Mouse (Mus musculus) thymus, postnatal 4 days (tissue): Measurements from ENCODE around the gene Upb1.
"Not testable (repeated sequence)": the region's sequence is repeated elsewhere in the genome, so short reads cannot be mapped to it uniquely, and the experiment has no call there.

Source experiments
- DNase-seq: peaks from one replicate; pipeline ENCODE4 v3.0.0; 2021

Upb1 gene

DNA sequence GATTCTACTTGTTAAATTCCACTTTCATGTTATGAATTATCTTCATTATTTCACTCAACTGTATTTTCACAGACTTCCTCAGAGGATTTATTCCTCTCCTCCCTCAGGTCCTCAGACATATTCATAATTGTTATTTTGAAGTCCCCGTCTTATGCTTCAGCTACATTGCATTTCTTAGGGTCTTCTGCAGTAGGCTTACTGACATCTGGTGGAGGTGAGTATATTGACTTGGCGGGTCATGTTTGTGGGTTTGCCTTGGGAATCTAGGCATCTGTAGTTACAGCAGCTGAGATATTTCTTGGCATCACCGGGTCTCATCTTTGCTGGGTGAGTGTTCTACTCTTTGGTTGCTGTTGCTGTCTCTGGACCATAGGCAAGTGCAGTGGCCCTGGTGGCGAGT lies at the start of gene Upb1:
Gene Upb1, plus strand, starts transcription at position 158 of the 400 bp plus-strand sequence.
- no peak for DNase-seq

DNA sequence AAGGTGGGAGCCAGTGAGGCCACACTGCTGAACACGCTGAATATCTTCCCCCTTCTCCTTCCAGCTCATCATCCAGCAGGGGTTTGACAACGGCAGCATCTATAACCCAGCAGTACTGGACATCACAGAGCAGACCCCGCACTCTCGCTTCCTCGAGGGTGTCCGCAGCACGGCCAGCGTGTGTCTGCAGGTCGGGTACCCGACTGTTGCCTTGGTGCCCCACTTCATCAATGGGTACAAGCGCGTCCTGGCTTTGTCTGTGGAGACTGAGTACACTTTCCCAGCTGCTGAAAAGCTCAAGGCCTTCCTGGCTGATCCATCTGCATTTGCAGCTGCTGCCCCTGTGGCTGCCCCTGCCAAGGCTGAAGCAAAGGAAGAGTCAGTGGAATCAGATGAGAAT lies 48.4 kb upstream of the Upb1 start:
- DNase-seq: no peak

DNA sequence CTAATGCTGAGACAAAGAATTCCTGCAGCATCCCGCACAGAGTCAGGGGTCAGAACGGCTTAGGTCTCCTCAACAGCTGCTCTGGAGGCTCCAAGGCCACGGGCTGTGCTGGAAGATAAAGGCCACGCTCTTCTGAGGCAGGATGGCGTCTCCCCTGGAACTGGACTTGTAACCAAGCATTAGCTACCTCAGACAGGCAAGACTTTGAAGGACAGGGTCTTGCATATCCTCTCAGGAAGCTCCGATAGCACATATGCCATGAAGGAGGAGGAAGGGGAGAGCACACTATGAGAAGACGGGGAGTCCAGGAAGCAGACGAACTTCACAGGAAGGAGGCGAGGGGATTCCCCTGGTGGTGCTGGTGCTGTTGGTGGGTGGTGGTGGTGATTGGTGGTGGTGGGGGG lies 47.1 kb upstream of the Upb1 start:
- DNase-seq: not testable (repeated sequence)

DNA sequence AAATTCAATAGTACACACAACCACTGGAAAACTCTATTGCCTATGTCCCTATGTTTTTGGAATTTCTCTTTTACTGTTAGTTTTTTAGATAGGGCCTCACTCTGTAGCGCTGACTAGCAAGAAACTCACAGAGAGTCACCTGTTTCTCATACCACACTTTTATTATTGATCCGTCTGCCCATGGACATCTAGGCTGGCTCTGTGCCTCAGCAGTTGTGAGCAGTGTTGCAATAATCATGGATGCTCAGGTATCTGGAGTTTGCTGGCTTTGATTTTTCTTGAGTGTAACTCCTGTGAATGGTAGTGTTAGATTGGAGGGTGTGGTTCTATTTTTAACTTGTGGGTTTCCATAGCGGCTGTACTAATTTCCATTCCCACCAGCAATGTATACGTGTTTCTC lies 45.6 kb upstream of the Upb1 start:
- DNase-seq: no peak

DNA sequence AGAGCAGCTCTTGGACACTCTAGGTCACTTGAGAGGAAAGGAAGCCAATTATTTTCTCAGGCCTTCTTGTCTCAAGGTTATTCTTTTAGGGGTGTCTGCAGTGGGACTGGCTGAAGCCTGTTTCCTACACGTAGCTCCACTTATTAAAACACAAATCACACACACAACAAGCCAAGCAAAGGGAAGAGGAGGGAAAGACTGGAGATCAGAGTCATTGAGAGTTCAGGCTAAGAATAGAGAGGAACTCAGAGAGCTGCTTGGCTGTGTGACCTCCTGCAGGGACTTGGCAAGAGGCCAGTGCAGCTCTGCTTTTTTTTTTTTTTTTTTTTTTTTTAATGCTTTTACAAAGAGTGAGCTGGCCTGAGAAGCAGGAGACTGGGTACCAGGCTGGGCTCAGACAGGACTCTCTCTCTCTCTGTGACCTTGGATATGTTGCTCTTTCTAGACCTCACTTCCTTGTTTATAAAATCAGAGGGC lies 36.7 kb upstream of the Upb1 start:
- not testable (repeated sequence) for DNase-seq

DNA sequence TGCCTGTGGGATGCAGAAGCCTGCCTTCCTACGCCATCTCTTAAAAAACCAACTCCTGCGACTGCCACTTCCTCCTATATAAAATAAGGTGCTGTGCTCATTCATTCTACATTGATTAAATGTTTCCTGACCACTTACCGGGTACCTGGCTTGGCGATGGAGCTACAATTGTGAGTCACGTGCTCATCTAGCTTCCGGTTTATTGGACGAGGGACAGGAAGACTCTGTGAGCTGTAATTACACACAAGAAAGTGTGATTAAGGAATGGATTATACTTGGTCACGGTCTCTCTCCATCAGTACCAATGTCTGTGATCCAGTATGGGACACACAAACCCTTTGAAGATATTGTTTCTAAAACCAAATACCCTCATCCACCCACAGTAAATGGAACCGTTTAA lies 36.1 kb upstream of the Upb1 start:
- no peak for DNase-seq

DNA sequence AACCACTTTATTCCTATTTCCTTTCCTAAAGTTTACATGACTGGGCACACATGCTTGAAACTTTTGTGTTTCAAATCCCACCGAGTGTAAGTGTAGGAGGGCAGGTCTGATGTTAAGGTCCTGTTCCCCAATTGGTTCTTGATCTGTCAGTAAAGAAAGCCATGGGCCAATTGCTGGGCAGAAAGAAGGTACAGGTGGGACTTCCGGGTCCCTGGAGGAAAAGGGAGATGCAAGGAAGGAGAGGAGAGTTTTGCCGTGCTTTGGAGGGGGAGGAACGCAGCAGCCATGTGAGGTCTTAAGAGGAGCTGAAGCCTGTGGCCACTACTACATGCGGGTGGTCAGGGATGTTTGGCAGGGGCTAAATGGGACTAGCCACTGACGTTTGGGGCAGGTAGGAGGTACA lies 35.7 kb upstream of the Upb1 start:
- peak; percentile 18 for DNase-seq

DNA sequence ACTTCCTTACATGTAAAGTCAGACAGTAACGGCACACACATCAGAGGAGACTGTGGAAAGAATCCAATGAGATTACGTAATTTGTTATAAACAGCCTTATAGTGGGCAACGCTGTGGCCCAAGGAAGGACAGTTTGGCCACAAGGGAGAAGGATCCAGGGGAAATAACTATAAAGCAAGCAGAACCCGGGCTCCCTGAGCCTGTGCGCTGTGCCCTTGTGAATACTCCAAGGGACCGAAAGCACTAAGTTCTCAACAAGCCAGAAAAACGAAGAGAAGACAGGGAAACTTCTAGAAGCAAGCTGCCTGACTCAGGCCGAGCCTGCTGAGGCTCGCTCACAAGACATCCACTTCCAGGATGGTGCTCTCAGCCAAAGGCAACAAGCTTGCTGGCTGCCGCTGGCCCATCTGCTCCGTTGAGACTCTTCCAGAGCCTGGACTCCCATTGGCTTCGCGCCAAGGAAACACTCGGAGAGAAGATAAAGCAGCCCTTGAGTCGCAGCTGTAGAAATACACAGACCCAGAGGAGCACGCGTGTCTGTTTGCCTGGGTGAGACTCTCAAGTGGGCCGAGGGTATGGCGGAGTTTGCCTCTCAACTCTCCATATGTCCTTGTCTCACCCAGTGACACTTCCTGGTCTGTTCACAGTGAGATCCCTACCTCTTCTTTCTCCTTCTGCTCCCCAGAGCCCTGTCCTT lies 27.1 kb upstream of the Upb1 start:
- not testable (repeated sequence) for DNase-seq

DNA sequence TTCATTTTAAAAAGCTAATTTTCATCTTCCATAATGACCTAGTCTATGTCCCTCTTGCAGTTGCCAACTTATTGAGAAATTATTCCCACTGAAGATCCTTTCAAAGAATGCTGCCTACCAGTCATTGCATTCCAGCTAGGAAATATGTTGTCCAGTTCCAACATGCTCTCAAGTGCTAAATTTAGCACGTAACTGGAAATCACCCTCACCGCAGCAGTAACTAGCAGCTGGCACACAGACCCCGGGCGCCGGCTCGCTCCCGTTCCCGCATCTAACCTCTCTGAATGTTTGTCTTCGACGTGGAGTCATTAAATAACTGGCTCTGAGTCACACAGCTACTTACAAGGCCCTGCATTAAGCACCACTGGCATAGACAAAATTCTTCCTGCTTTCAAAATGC lies 22.2 kb upstream of the Upb1 start:
- no peak for DNase-seq

DNA sequence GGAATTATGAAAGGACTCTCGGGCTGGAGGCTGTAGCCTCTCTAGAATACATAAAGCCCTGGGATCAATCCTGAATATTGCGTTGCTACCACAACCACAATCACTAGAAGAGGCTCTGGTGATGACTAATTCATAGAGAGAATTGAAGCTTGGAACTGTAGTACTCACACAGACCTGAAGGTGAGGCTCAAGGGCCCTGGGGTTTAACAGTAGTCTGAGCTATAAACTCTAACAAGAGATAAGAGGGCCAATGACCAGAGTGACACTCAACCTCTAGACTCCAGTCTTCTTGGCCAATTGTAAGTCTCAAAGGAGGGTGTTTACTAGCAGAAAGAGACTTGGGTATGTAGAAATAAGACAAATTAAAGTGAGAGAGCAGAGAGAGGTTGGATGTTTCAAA lies 10.8 kb upstream of the Upb1 start:
- DNase-seq: no peak

DNA sequence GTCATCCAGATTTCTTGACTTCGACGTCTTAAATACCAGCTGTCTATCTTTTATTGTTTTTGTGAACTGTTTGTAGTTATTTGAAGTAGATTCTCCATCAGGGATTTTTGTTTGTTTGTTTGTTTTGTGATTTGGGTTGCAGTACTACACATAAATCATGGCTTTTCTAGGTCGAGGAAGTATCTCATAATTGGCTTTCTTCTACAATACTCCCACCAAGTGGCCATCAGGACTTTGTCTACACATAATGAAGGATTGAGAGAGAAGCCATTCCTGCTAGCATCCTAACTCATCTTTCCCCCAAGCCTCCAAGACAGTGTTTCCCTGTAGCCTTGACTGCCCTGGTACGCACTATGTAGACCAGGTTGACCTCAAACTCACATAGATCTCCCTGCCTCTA lies 10.1 kb upstream of the Upb1 start:
- DNase-seq: no peak

DNA sequence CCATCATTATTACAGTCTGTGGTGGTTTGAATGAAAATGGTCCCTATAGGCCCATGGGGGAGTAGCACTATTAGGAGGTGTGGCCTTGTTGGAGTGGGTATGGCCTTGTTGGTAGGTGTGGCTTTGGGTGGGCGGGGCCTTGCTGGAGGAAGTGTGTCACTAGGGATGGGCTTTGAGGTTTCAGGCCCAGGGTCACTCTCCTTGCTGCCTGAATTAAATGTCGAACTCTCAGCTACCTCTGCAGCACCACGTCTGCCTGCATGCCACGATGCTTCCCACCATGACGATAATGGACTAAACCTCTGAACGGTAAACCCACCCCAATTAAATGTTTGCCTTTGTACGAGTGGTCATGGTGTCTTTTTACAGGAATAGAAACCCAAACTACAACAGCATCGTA lies 6.1 kb upstream of the Upb1 start:
- no peak for DNase-seq

DNA sequence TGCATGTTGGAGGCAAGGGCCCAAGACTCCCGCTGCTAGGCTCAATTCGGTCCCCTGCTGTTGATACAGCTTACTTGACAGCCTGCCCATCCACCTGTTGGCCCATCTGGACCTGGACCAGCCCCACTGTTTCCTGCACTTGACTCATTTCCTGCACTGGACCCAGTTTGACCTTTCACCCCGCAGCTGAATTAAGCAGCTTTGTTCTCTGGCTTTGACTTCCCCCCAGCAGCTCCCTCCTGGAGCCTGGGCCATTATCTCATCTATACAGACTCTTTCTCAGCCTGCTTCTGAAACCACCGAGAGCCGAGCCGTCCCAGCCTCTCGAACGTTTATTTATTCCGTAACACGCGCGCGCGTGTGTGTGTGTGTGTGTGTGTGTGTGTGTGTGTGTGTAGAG lies 3.9 kb upstream of the Upb1 start:
- no peak for DNase-seq

DNA sequence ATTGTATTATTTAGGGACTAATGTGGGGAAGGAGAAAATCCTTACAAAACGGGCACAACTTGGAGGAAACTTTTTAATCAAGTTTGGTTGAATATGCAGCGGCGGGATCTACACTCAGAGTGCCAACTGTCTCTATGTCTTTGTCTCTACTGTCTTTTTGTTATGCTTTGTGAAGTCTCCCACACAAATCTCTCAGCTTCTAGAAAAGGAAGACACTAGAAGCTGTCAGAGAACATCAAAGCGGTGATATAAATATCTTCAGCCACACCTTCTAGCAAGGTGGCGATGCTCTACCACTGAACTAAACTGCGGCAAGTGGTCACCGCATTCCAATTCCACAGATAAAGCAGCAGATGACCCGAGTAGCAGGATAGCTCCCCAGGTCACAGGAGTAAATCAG lies 5.0 kb downstream of the Upb1 start:
- DNase-seq: no peak

DNA sequence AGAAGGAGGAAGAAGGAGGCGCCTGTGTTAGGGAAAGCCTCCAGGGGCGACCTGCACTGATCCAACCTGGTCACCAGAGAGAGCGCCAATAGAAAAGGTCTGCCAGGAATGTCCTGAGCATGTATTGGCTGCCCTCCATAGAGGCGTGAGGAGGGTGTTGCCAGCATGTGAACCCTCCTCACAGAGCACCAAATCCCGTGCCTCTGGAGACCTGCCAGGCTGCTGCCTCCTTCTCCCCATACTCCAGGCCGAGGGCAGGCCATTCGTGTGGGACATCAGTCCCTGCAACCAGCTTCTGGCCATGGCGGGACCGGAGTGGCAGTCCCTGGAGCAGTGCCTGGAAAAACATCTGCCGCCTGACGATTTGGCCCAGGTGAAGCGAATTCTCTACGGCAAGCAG lies 5.8 kb downstream of the Upb1 start:
- DNase-seq: no peak

DNA sequence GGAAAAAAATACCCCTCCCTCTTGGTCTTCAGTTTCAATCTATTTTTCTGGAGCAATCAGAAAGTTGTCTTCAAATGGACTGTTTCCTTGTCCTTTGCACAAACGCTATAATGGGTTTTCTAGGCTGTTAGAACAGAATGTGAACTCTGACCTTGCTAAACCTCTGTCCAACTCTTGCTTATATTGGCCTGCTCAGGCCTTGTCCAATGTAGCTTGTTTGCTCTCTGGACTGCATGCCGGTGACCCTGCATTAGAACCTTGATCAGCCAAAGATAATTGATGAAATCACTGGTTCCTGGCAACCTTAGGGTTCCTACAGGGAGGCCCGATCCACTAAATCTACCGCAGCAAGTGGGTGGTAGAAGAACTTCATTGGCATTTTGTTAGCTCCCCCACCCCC lies 6.8 kb downstream of the Upb1 start:
- DNase-seq: no peak

DNA sequence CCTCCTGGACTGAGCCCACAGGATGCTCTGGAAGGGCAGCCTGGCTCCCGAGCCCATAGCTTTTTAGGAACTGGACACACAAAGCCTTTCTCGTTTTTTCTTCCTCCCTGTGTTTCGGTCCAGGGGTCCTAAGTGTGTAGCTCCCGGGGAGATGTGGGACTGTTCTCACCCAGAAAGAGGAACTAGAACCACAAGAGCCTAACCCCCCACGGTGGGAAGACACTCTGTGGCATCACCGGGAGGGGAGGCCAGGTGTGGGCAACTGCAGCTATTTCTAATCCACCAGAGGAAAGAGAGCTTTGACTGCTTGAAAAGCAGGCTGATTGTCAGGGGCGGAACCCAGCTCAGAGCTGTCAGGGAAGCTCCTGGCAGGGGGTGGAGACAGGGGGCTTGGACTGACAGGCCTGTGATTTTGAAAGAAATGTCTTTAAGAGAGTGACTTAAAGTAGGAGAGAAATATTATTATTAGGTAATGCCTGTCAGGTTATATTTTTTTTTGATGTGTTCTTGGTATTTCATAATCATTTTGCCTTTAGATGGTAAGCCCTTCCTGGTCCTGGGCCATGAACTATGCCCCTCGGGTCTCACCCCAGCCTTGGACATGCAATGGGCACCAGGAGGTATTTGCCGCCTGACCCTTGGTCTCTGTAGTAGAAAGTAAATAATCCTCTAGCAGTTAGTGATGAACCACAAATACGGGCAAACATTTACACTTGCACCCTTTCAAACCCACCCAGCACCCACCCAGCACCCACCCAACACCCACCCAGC lies 10.6 kb downstream of the Upb1 start:
- DNase-seq: not testable (repeated sequence)

DNA sequence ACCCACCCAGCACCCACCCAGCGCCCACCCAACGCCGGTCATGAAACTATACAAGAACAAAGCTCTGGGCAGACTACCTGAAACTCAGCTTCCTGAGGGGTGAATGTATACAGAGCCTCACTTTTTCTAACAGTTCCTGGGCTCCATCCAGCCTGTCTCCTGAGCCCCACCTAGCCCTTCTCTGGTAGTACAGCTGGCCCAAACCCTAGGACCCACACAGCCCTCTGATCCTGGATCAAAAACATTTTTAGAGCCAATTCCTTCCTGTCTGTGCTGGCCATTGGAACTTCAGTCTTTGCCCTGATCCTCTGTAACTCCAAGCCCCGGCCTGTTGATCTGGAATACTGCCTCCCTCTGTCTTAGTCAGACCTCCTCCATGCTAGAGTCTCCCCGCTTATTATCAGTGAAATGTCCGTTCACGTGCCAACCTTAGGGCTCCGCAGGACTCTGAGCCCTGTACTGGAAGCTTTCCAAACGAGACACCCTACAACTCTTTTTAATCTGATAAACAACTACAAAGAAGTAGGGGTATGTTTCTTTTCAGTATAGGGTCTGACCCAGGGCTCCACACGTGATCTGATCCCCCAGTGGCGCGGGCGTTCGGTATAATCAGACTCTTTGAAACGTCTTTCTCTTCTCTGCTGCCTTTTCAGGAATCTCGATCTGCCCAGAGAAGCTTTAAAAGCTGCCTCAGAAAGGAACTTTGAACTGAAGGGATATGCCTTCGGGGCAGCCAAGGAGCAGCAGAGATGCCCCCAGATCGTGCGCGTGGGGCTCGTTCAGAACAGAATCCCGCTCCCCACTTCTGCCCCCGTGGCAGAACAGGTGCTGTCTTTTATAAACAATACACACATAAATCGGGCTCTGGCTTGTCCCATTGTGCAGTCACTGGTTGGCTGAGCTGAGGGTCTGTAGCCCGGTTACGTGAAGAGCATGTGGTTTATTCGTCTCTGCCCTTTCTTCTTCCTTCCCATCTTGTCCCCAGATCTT lies 11.5 kb downstream of the Upb1 start:
- DNase-seq: no peak

DNA sequence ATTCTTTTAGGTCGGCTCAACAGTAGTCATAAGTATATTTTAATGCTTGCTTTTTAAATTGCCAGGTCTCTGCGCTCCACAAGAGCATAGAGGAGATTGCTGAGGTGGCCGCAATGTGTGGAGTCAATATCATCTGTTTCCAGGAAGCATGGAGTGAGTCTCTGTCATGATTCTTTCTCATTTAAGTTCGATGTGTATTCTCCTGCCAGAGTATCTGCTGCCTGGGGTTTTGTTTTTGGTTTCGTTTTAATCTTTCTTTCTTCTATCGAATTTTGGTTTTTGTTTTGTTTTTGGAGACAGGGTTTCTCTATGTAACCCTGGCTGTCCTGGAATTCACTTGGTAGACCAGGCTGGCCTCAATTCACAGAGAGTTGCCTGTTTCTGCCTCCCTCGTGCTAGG lies 14.0 kb downstream of the Upb1 start:
- DNase-seq: no peak

DNA sequence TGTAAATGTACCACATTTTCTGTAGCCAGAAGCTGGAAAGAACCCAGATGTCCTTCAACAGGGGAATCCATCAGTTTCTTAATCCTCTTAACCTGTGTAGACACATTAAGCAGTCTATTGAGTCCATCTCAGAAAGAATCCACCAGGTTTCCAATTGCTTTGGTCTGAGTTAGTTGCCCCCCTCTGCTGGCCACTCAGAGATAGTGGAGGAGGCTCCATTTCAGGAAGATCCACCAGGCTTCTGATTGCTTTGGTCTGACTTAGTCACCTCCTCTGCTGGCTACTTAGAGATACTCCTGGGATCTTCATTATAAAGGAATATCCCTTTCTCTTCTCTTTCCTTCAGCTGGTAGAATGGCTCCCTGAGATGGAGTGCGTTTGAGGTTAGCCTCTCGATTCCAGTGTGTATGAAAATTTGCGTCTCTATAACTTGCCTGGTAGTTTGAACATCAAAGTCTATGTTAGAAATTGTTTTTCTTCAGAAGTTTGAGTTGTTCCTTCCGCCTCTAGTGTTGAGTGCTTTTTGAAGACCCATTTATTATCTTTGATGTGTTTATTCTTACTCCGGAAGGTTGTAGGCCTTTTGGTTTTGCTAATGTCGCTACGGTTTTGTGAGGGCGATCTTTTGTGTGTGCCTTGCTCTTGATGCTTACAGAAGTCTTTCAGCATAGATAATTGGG lies 16.6 kb downstream of the Upb1 start:
- DNase-seq: no peak

DNA sequence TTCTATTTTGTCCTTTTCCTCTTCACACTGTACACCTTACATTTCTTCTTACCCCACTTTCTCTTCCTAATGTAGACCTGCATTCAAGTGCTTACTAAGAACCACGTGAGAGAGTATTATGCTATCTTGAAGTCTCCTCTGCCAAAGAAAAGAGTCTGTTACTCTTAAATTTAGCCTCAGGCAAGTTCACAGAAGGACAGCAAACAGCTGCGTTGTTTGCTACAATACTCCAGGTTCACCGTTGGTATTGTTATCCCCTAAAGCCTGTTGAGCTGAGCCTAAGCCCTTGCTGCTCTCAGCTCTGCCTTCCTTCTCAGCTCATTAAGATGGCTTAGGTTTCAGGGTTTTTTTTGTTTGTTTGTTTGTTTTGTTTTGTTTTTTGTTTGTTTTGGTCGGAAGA lies 17.8 kb downstream of the Upb1 start:
- no peak for DNase-seq

DNA sequence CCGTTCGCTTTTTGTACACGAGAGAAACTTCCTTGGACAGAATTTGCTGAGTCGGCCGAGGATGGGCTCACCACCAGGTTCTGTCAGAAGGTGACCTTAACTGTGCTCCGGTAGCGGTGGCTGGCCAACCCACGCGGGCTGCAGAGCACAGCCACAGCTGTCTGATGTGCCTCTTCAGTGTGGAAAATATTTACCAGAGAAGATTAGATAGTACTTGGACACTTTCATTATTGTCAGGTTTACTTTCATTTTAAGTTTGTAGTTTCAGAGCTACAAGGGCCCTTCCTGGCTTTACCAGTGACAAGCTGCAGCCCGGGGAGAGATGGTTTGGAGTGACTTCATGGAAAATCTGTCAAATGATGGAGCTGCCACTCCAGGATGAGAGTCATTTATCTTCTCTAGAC lies 23.6 kb downstream of the Upb1 start:
- DNase-seq: no peak
